Mouse (Mus musculus): Measurements from ENCODE around the gene Ghrhr.

DNA sequence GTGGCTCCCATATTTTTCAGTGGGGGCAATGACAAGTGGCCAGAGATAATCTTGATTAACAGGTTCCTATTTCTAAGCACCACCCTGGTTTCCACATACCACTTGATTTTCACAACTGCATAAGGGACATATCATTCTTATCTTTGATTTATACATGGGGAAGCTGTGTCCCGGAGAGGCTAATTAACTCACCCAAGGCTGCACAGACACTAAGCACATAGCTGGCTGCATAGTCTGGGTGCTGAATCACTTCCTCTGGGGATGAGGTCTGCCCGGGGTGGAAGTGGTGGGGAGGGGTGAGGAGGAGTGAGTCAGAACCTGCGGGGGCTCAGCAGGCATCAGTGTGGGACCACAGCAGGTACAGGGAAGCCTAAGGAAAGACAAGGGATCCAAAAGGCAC, 61.8 kb downstream of the Ghrhr start:
- TF ChIP-seq CTCF (IDR thresholded peaks at IDR 0.05; ENCODE audit: borderline replicate concordance, insufficient read depth, low read length) (no peak), POLR2A (IDR thresholded peaks at IDR 0.05; ENCODE audit: low read depth, low read length) (no peak)

Measured in embryonic fibroblast, embryonic 13.5 days (primary cell).